Comparison of ENCODE assay signal across 13 mouse cellular contexts in the genomic region with DNA sequence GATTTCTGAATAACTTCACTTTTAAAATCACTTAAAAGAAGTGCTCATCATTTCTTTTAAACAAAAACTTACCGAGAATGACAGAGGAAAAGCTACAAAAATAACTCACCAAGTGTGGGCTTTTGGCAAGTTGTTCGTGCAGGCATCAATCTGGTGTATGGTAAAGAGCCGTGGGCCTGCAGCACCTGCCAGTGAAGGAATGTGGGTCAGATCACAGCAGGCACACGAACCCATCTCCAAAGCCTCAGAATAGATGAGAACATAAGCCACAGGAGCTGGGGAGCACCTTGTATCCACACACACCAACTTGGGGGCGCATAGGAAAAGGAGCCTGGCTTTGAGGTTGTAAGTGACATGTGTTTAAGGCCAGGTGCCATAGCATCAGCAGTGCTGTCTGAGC. TPM values are rescaled to one million over a fixed set of nuclear protein-coding genes. Genes with fewer than 3 reads are reported as not detected.
DNase-seq lines count a peak whose midpoint lies in the region; ATAC-seq and TF ChIP-seq lines count a peak whose summit lies in the region.
"Had no signal": no experiment of that assay in that cellular context is flagged by ENCODE, and none has a peak within 500 bp of the region (broad histone marks: within the 10 kb centered on the region; RNA-seq: fewer than 3 reads in every experiment).

No protein-coding gene starts in this region.

- TF ChIP-seq POLR2A in cortical plate, adult 2 months (IDR thresholded peaks at IDR 0.05; ENCODE audit: extremely low read depth, insufficient read depth, low read length): no peak
- TF ChIP-seq POLR2A in thymus, adult 2 months (IDR thresholded peaks at IDR 0.05; ENCODE audit: control insufficient read depth, extremely low read depth, insufficient read depth, low read length, poor library complexity): no peak

- H3K36me3 ChIP-seq in forebrain, embryonic 16.5 days (ENCODE audit: control insufficient read depth, insufficient read depth): peaks cover 4% of the 10 kb centered on the region
- peaks cover 36% of the 10 kb centered on the region for H3K36me3 ChIP-seq in forebrain, postnatal 0 days (ENCODE audit: insufficient read depth)
- peaks cover 6% of the 10 kb centered on the region; the same call in 1 of the 2 replicates for H3K36me3 ChIP-seq in macrophage (ENCODE audit: inconsistent target)
- peaks cover 26% of the 10 kb centered on the region for H3K36me3 ChIP-seq in thymus, adult 2 months (ENCODE audit: control insufficient read depth, insufficient read depth, low read length)

- no peak for ATAC-seq in forebrain, embryonic 16.5 days
- no peak for ATAC-seq in forebrain, postnatal 0 days
- no peak for ATAC-seq in erythroblast, adult 5-6 weeks (replicated peaks; ENCODE audit: low FRiP score, poor library complexity, severe bottlenecking)

- H3K9ac ChIP-seq in forebrain, embryonic 16.5 days (replicated peaks; ENCODE audit: low read depth, low read length): no peak overlapping the region
- H3K9ac ChIP-seq in forebrain, postnatal 0 days: no peak overlapping the region
- H3K9ac ChIP-seq: heart, embryonic 13.5 days had no signal

- no peak overlapping the region for H3K4me3 ChIP-seq in forebrain, embryonic 16.5 days (replicated peaks; ENCODE audit: low read length)
- H3K4me3 ChIP-seq in forebrain, postnatal 0 days (ENCODE audit: low read depth, low read length): no peak overlapping the region
- H3K4me3 ChIP-seq in cortical plate, adult 2 months (ENCODE audit: insufficient read depth, low read length): no peak overlapping the region
- H3K4me3 ChIP-seq in macrophage (ENCODE audit: inconsistent target): no peak overlapping the region
- no peak overlapping the region for H3K4me3 ChIP-seq in thymus, adult 2 months (ENCODE audit: control insufficient read depth, insufficient read depth, low read length)
- H3K4me3 ChIP-seq: heart, embryonic 13.5 days; megakaryocyte, embryonic 14.5 days had no signal

- H3K4me2 ChIP-seq in forebrain, embryonic 16.5 days (ENCODE audit: low read length): no peak overlapping the region
- no peak overlapping the region for H3K4me2 ChIP-seq in forebrain, postnatal 0 days (ENCODE audit: low read depth)
- H3K4me2 ChIP-seq: heart, embryonic 13.5 days had no signal

- DNase-seq in forebrain, postnatal 0 days: no peak
- DNase-seq in cerebellum, adult 11 months: peak; percentile 90
- DNase-seq in thymus, adult 2 months: no peak
- DNase-seq in c-Kit-positive CD71-positive TER-119-positive erythroid progenitor cells, embryonic 14.5 days (ENCODE audit: low spot score): no peak
- DNase-seq: adrenal gland, postnatal 10 days; kidney, adult 11 months; lung, adult 2 months had no signal

- H3K4me1 ChIP-seq in forebrain, embryonic 16.5 days (replicated peaks; ENCODE audit: control insufficient read depth, insufficient read depth, low read length): peaks cover 9% of the 10 kb centered on the region
- no peaks in the 10 kb centered on the region; the same call in 1 of the 2 replicates for H3K4me1 ChIP-seq in forebrain, postnatal 0 days (ENCODE audit: insufficient read depth)
- H3K4me1 ChIP-seq in cortical plate, adult 2 months (ENCODE audit: control insufficient read depth, insufficient read depth, low read length): peaks cover 15% of the 10 kb centered on the region
- no peaks in the 10 kb centered on the region; the same call in 1 of the 2 replicates for H3K4me1 ChIP-seq in thymus, adult 2 months (replicated peaks; ENCODE audit: control insufficient read depth, insufficient read depth, low read length)

- no peaks in the 10 kb centered on the region for H3K9me3 ChIP-seq in forebrain, embryonic 16.5 days (ENCODE audit: control insufficient read depth, low read length)
- no peaks in the 10 kb centered on the region for H3K9me3 ChIP-seq in forebrain, postnatal 0 days (ENCODE audit: low read length)
- H3K9me3 ChIP-seq: heart, embryonic 13.5 days; megakaryocyte, embryonic 14.5 days had no signal

- no peaks in the 10 kb centered on the region for H3K79me2 ChIP-seq in macrophage (ENCODE audit: inconsistent target)

- no peak for TF ChIP-seq CTCF in forebrain, postnatal 0 days (IDR thresholded peaks at IDR 0.05; ENCODE audit: low read depth)
- TF ChIP-seq CTCF in cortical plate, adult 2 months (IDR thresholded peaks at IDR 0.05; ENCODE audit: extremely low read depth, insufficient read depth, low read length): no peak
- TF ChIP-seq CTCF in thymus, adult 2 months (IDR thresholded peaks at IDR 0.05; ENCODE audit: borderline replicate concordance, control insufficient read depth, extremely low read depth, insufficient read depth, low read length, poor library complexity): no peak

- H3K27me3 ChIP-seq in forebrain, embryonic 16.5 days (replicated peaks; ENCODE audit: control insufficient read depth, insufficient read depth, low read length): no peaks in the 10 kb centered on the region
- no peaks in the 10 kb centered on the region for H3K27me3 ChIP-seq in forebrain, postnatal 0 days (ENCODE audit: insufficient read depth, low read length)
- H3K27me3 ChIP-seq in thymus, adult 2 months (ENCODE audit: control insufficient read depth, insufficient read depth, low read length): no peaks in the 10 kb centered on the region
- H3K27me3 ChIP-seq: heart, embryonic 13.5 days; megakaryocyte, embryonic 14.5 days had no signal

- 74% methylated on average over 5 of the region's 5 CpGs for WGBS in forebrain, embryonic 16.5 days
- WGBS in forebrain, postnatal 0 days: 57% methylated on average over 5 of the region's 5 CpGs
- 97% methylated on average over 5 of the region's 5 CpGs for WGBS in macrophage (ENCODE audit: missing documents)
- WGBS in thymus, adult 2 months: 79% methylated on average over 5 of the region's 5 CpGs

- 0 out of 2 replicates have a peak overlapping the region, but pooled peaks have one; percentile 15 for H3K27ac ChIP-seq in forebrain, embryonic 16.5 days (ENCODE audit: low read length)
- H3K27ac ChIP-seq in forebrain, postnatal 0 days (ENCODE audit: low read depth, low read length): no peak overlapping the region
- H3K27ac ChIP-seq in cortical plate, adult 2 months (ENCODE audit: insufficient read depth, low read length): peak overlapping the region; percentile 12; the same call in 1 of the 2 replicates
- peak overlapping the region; percentile 57 for H3K27ac ChIP-seq in macrophage
- no peak overlapping the region for H3K27ac ChIP-seq in thymus, adult 2 months (ENCODE audit: control insufficient read depth, insufficient read depth, low read length)
- H3K27ac ChIP-seq: heart, embryonic 13.5 days had no signal

RNA-seq across cellular contexts. Expression of gene Cep95, which starts 33.9 kb away (rescaled TPM):
- 22.5 and 25.9 TPM in 2 replicates for polyA plus RNA-seq in forebrain, embryonic 16.5 days (2015; fragmentation: Nextera tagmentation; extraction: Ambion mirVana)
- total RNA-seq in forebrain, postnatal 0 days (2014; rRNA removed): 13.8 and 15.8 TPM in 2 replicates
- polyA plus RNA-seq in forebrain, postnatal 0 days (2015; fragmentation: Nextera tagmentation; extraction: Ambion mirVana): 4.7 and 6.9 TPM in 2 replicates
- 15.5 and 21.0 TPM in 2 replicates for polyA plus RNA-seq in cortical plate, adult 2 months (2012; rRNA removed)
- total RNA-seq in macrophage (2018; cell fraction: chromatin; rRNA removed): 100 to 1,000 TPM in 5 of 26 experiments, 10 to 100 TPM in 21; 11.3 to 128 (median 74.8) TPM
- total RNA-seq in macrophage (2018; cell fraction: cytosol; rRNA removed): 10 to 100 TPM in 3 of 26 experiments, 1 to 10 TPM in 23; 1.9 to 11.0 (median 8.5) TPM
- total RNA-seq in macrophage (2018; cell fraction: nucleus; rRNA removed): 10 to 100 TPM; 10.9 to 88.9 (median 37.9) TPM
- 6.7 to 17.1 TPM (median 14.3 TPM) in 3 replicates for polyA plus RNA-seq in macrophage (2018)
- 9.0 and 10.4 TPM in 2 replicates for polyA plus RNA-seq in thymus, adult 2 months (2012; rRNA removed)
- total RNA-seq in erythroblast, adult 5-6 weeks (2015; ENCODE audit: low replicate concordance): 41.6 and 43.0 TPM in 2 replicates
- 31.8 and 52.7 TPM in 2 replicates for total RNA-seq in erythroblast, adult 5-6 weeks (2017; ENCODE audit: low replicate concordance)

RNA-seq across cellular contexts. Expression of gene Ddx5, which starts 33.9 kb away (rescaled TPM):
- 520 and 566 TPM in 2 replicates for polyA plus RNA-seq in forebrain, embryonic 16.5 days (2015; fragmentation: Nextera tagmentation; extraction: Ambion mirVana)
- 462 and 530 TPM in 2 replicates for total RNA-seq in forebrain, postnatal 0 days (2014; rRNA removed)
- 274 and 306 TPM in 2 replicates for polyA plus RNA-seq in forebrain, postnatal 0 days (2015; fragmentation: Nextera tagmentation; extraction: Ambion mirVana)
- 408 and 412 TPM in 2 replicates for polyA plus RNA-seq in cortical plate, adult 2 months (2012; rRNA removed)
- 1,000 to 10,000 TPM; 1,977 to 3,563 (median 2,658) TPM for total RNA-seq in macrophage (2018; cell fraction: chromatin; rRNA removed)
- 100 to 1,000 TPM; 341 to 915 (median 562) TPM for total RNA-seq in macrophage (2018; cell fraction: cytosol; rRNA removed)
- total RNA-seq in macrophage (2018; cell fraction: nucleus; rRNA removed): 1,000 to 10,000 TPM; 1,291 to 2,429 (median 1,755) TPM
- polyA plus RNA-seq in macrophage (2018): 399 to 726 TPM (median 627 TPM) in 3 replicates
- 722 and 855 TPM in 2 replicates for polyA plus RNA-seq in thymus, adult 2 months (2012; rRNA removed)
- total RNA-seq in erythroblast, adult 5-6 weeks (2015; ENCODE audit: low replicate concordance): 469 and 476 TPM in 2 replicates
- 906 and 1,106 TPM in 2 replicates for total RNA-seq in erythroblast, adult 5-6 weeks (2017; ENCODE audit: low replicate concordance)

RNA-seq across cellular contexts. Expression of gene Polg2, which starts 43.6 kb away (rescaled TPM):
- polyA plus RNA-seq in forebrain, embryonic 16.5 days (2015; fragmentation: Nextera tagmentation; extraction: Ambion mirVana): 8.8 and 8.9 TPM in 2 replicates
- total RNA-seq in forebrain, postnatal 0 days (2014; rRNA removed): 9.5 and 10.5 TPM in 2 replicates
- 10.0 and 11.3 TPM in 2 replicates for polyA plus RNA-seq in forebrain, postnatal 0 days (2015; fragmentation: Nextera tagmentation; extraction: Ambion mirVana)
- 3.8 and 4.8 TPM in 2 replicates for polyA plus RNA-seq in cortical plate, adult 2 months (2012; rRNA removed)
- total RNA-seq in macrophage (2018; cell fraction: chromatin; rRNA removed): 10 to 100 TPM in 16 of 26 experiments, 1 to 10 TPM in 10; 1.9 to 90.8 (median 16.4) TPM
- 1 to 10 TPM in 20 of 26 experiments, under 1 TPM in 6; 0.62 to 3.6 (median 1.8) TPM for total RNA-seq in macrophage (2018; cell fraction: cytosol; rRNA removed)
- total RNA-seq in macrophage (2018; cell fraction: nucleus; rRNA removed): 10 to 100 TPM in 12 of 26 experiments, 1 to 10 TPM in 14; 1.7 to 24.1 (median 9.8) TPM
- polyA plus RNA-seq in macrophage (2018): 1.2 to 4.5 TPM (median 1.9 TPM) in 3 replicates
- 11.1 and 11.8 TPM in 2 replicates for polyA plus RNA-seq in thymus, adult 2 months (2012; rRNA removed)
- 8.2 and 9.6 TPM in 2 replicates for total RNA-seq in erythroblast, adult 5-6 weeks (2015; ENCODE audit: low replicate concordance)
- total RNA-seq in erythroblast, adult 5-6 weeks (2017; ENCODE audit: low replicate concordance): 9.9 and 22.7 TPM in 2 replicates

Comparison
In these comparisons a context has a peak if more than half of its experiments do, and no peak if none do; other contexts are left out.
1. H3K27ac ChIP-seq: peak in forebrain, embryonic 16.5 days (single experiment), cortical plate, adult 2 months (single experiment) and macrophage (single experiment); none in forebrain, postnatal 0 days (single experiment) and thymus, adult 2 months (single experiment).